Mouse (Mus musculus): ENCODE measurements around the gene Gls2.

DNA sequence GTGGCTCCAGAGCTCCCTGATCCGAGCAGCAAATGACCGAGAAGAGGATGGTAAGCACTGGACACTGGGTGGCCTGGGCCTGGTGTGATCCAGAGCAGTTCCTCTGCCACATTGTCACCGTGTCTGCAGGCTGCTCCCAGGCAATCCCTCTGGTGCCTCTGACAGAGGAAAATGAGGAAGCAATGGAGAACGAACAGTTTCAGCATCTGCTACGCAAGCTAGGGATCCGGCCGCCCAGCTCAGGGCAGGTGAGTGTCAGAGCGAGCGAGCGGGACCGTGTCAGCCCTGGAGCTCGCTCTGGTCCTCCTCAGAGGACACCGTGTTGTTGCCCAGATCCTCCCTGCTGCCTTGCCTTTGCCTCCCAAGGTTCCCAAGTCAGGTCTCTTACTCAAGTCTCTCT is 56.3 kb downstream of the Gls2 start:
- TF ChIP-seq CTCF (IDR thresholded peaks at IDR 0.05; ENCODE audit: control insufficient read depth, insufficient read depth, low read length) (no peak), POLR2A (IDR thresholded peaks at IDR 0.05; ENCODE audit: borderline replicate concordance, control insufficient read depth, low read depth, low read length) (no peak)

Data from bone marrow, adult 2 months (tissue).